Mouse (Mus musculus) heart, adult 9 months (tissue): ENCODE measurements around the gene Gna12.

Experiments
- DNase-seq, 2 experiments: peaks; one replicate each; pipeline ENCODE4 v3.0.0; 2022; ENCODE audit warnings: low spot score in 2 of 2

Gna12 gene

GRCm38 (mm10) chr5:140827413-140827812, 2.8 kb downstream of the Gna12 start:
- DNase-seq, result no peak

- DNase-seq, result no peak
These were observed 3.4 kb downstream of the Gna12 start for GRCm38 (mm10) chr5:140826796-140827195.

- no peak for DNase-seq
These were observed 4.1 kb downstream of the Gna12 start for GRCm38 (mm10) chr5:140826118-140826517.

- no peak for DNase-seq
These were observed 6.1 kb downstream of the Gna12 start for GRCm38 (mm10) chr5:140824126-140824525.

- DNase-seq, result no peak
These were observed 6.8 kb downstream of the Gna12 start for GRCm38 (mm10) chr5:140823386-140823785.

- no peak for DNase-seq
These were observed 8.3 kb downstream of the Gna12 start for GRCm38 (mm10) chr5:140821951-140822350.

- no peak for DNase-seq
These were observed 9.7 kb downstream of the Gna12 start for GRCm38 (mm10) chr5:140820539-140820938.

- DNase-seq, result no peak
These were observed 10.6 kb downstream of the Gna12 start for GRCm38 (mm10) chr5:140819594-140819993.

- DNase-seq, result no peak
These were observed 11.7 kb downstream of the Gna12 start for GRCm38 (mm10) chr5:140818482-140819076.

- DNase-seq, result no peak
These were observed 13.2 kb downstream of the Gna12 start for GRCm38 (mm10) chr5:140816950-140817568.

GRCm38 (mm10) chr5:140816008-140816407, 14.2 kb downstream of the Gna12 start:
- no peak for DNase-seq

GRCm38 (mm10) chr5:140815059-140815728, 15.0 kb downstream of the Gna12 start:
- no peak for DNase-seq

- DNase-seq, result no peak
These were observed 15.8 kb downstream of the Gna12 start for GRCm38 (mm10) chr5:140814403-140814802.

GRCm38 (mm10) chr5:140812699-140813098, 17.5 kb downstream of the Gna12 start:
- DNase-seq, result no peak

- DNase-seq, result no peak
These were observed 18.2 kb downstream of the Gna12 start for GRCm38 (mm10) chr5:140812063-140812462.

GRCm38 (mm10) chr5:140811390-140811789, 18.8 kb downstream of the Gna12 start:
- no peak for DNase-seq

GRCm38 (mm10) chr5:140806939-140807338, 23.3 kb downstream of the Gna12 start:
- no peak for DNase-seq

GRCm38 (mm10) chr5:140806252-140806651, 24.0 kb downstream of the Gna12 start:
- no peak for DNase-seq

GRCm38 (mm10) chr5:140801782-140802181, 28.4 kb downstream of the Gna12 start:
- no peak for DNase-seq

GRCm38 (mm10) chr5:140800288-140800923, 29.8 kb downstream of the Gna12 start:
- peak; percentile 54 to 59 for DNase-seq

- DNase-seq, result no peak
These were observed 31.0 kb downstream of the Gna12 start for GRCm38 (mm10) chr5:140799190-140799589.

- no peak for DNase-seq
These were observed 31.5 kb downstream of the Gna12 start for GRCm38 (mm10) chr5:140798775-140799174.

- peak; percentile 80 to 85 for DNase-seq
These were observed 32.1 kb downstream of the Gna12 start for GRCm38 (mm10) chr5:140798158-140798557.
